Mouse (Mus musculus) stomach, embryonic 14.5 days (tissue): ENCODE measurements around the gene F2rl1. TPM values are rescaled to one million over a fixed set of nuclear protein-coding genes. Genes with fewer than 3 reads are reported as not detected.

ENCODE experiments used
- ATAC-seq: fragments of 200-750 bp; cut with Nextera tagmentation; 2 replicates; pipeline ENCODE4 v1.8.0; 2017; ENCODE audit warnings: low read depth, moderate TSS enrichment; ENCODE audit not compliant: insufficient number of reproducible peaks, insufficient read depth, low FRiP score
- H3K27ac ChIP-seq: fragments of 300-500 bp; sonication (generic); 2 replicates; pipeline ENCODE4 v1.5.1; 2014; ENCODE audit warnings: mild to moderate bottlenecking, low read length, moderate library complexity, mixed read lengths
- H3K27me3 ChIP-seq: fragments of 300-500 bp; sonication (generic); 2 replicates; pipeline ENCODE4 v1.6.1; 2014; ENCODE audit warnings: low read length, control low read depth, mixed read lengths; ENCODE audit not compliant: control insufficient read depth, insufficient read depth
- H3K36me3 ChIP-seq: fragments of 300-500 bp; sonication (generic); 2 replicates; pipeline ENCODE4 v1.6.1; 2014; ENCODE audit warnings: mild to moderate bottlenecking, control low read depth, low read length, moderate library complexity, mixed read lengths; ENCODE audit not compliant: control insufficient read depth, insufficient read depth
- H3K4me1 ChIP-seq: fragments of 300-500 bp; sonication (generic); 2 replicates; pipeline ENCODE4 v1.6.1; 2014; ENCODE audit warnings: low read length, control low read depth, mixed read lengths; ENCODE audit not compliant: control insufficient read depth, insufficient read depth
- H3K4me2 ChIP-seq: fragments of 300-500 bp; sonication (generic); replicated peaks from 2 replicates; pipeline ENCODE4 v1.6.1; 2014; ENCODE audit warnings: low read depth, low read length, control low read depth
- H3K4me3 ChIP-seq: fragments of 300-500 bp; sonication (generic); 2 replicates; pipeline ENCODE4 v1.5.1; 2014; ENCODE audit warnings: low read depth, low read length, control low read depth
- H3K9ac ChIP-seq: fragments of 300-500 bp; sonication (generic); replicated peaks from 2 replicates; pipeline ENCODE4 v1.6.1; 2014; ENCODE audit warnings: low read depth, mild to moderate bottlenecking, control low read depth, low read length, moderate library complexity, mixed read lengths
- H3K9me3 ChIP-seq: fragments of 300-500 bp; sonication (generic); 2 replicates; pipeline ENCODE4 v1.6.1; 2016; ENCODE audit warnings: low read depth, low read length, control low read depth; ENCODE audit not compliant: control insufficient read depth
- WGBS: fragments of 180-500 bp; shearing (Covaris S2); extraction: QIAGEN DNeasy Blood & Tissue Kit; methylation state at CpG from one replicate; pipeline ENCODE4 v1.1.7; 2014; 5-methylcytosine and 5-hydroxymethylcytosine counted together
- polyA plus RNA-seq: library from polyadenylated mRNA; unstranded; fragments of >200 nt; fragmentation: Nextera tagmentation; extraction: Ambion mirVana; gene quantifications from 2 replicates; pipeline ENCODE4 v1.2.1, GENCODE M21; 2014

Gene F2rl1
- polyA plus RNA-seq, 1 experiment from 2014 or later = 11.4 TPM

DNA sequence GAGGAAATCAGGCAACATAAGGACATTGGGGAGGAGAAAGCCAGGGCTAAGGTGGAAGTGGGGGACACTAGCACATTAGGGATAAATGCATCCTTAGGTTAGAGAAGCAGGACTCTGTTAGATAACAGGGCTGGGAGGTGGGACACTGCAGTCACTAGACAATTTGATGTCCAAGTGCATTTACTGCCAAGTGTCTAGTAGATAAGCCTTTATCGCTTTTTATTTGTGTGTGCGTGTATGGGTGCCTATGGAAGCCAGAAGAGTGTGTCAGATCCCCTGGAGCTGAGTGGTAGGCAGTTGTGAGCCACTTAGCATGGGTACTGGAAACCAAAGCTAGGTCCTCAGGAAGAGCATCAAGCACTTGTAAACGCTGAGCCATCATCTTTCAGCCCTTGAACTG lies 50.7 kb downstream of the F2rl1 start:
- H3K27ac ChIP-seq = no peak overlapping the region
- H3K9me3 ChIP-seq = no peaks in the 10 kb centered on the region
- H3K27me3 ChIP-seq = no peaks in the 10 kb centered on the region
- ATAC-seq = no peak
- no peak overlapping the region for H3K9ac ChIP-seq
- H3K4me2 ChIP-seq = no peak overlapping the region
- no peaks in the 10 kb centered on the region for H3K4me1 ChIP-seq
- H3K36me3 ChIP-seq = no peaks in the 10 kb centered on the region
- no peak overlapping the region for H3K4me3 ChIP-seq
- WGBS = 88% methylated on average over 3 of the region's 3 CpGs

DNA sequence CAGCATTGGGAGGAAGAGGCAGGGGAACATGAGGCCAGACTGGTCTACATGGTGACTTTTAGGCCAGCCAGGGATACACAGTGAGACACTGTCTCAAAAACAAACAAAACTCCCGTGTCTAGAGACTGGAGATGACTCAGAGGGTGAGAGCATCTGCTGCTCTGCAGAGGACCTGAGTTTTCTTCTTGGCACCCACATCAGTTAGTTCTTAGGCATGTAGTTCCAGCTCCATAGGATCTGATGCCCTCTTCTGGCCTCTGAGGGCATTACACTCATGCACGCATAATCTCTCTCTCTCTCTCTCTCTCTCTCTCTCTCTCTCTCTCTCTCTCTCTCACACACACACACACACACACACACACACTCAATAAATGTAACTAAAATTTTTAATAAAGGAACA lies 54.1 kb downstream of the F2rl1 start:
- no peak for ATAC-seq
- 71% methylated on average over 2 of the region's 2 CpGs for whole genome bisulfite sequencing
- no peaks in the 10 kb centered on the region for H3K27me3 ChIP-seq

More for the DNA sequence above, 54.1 kb downstream of the F2rl1 start:
- Histone ChIP-seq H3K27ac (no peak overlapping the region), H3K4me2 (no peak overlapping the region), H3K36me3 (no peaks in the 10 kb centered on the region), H3K4me1 (no peaks in the 10 kb centered on the region), H3K4me3 (no peak overlapping the region), H3K9me3 (no peaks in the 10 kb centered on the region), H3K9ac (no peak overlapping the region)

Other genes with a start within 250 kb of the F2rl1 start
- gene Zbed3, start 201.6 kb downstream of the F2rl1 start, polyA plus RNA-seq = 60.5 and 66.9 TPM in 2 replicates
- 32.8 and 33.3 TPM in 2 replicates for gene Aggf1, start 149.9 kb downstream of the F2rl1 start, polyA plus RNA-seq
- 0.19 and 0.24 TPM in 2 replicates for gene Crhbp, start 80.3 kb downstream of the F2rl1 start, polyA plus RNA-seq
- gene S100z, start 46.5 kb downstream of the F2rl1 start, polyA plus RNA-seq = 0.78 TPM in 1 of 2 replicates, not detected in the other
- 74.0 and 77.2 TPM in 2 replicates for gene F2r, start 93.3 kb upstream of the F2rl1 start, polyA plus RNA-seq
- 0.45 and 1.2 TPM in 2 replicates for gene F2rl2, start 171.6 kb upstream of the F2rl1 start, polyA plus RNA-seq